Mouse (Mus musculus): ENCODE measurements around the gene Matn4.

DNA sequence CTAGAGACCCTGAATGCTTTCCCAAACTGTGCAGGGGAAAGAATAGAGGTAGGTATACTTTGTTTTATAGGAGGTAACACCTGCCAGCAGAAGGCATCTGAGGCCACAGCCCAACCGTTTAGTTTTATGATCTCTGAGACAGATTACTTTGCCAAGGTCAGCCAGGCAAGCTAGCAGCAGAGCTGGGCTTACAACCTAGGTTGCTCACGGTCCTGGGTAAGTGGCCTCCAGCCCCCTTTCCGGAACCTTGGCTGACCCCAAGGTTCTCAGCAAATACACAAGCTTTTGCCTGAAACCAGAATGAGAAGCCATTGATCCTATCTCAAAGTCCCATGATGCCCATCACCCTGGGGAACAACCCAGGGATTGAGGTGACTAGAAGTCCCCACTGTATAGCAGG lies 29.7 kb upstream of the Matn4 start:
- no peak for TF ChIP-seq CTCF (IDR thresholded peaks at IDR 0.05; ENCODE audit: low read depth, low read length)
- no peak for TF ChIP-seq POLR2A (IDR thresholded peaks at IDR 0.05; ENCODE audit: extremely low read depth, insufficient read depth, low read length)
